Mouse (Mus musculus): ENCODE measurements around the gene Prkn. TPM values are rescaled to one million over a fixed set of nuclear protein-coding genes. Genes with fewer than 3 reads are reported as not detected.

Gene Prkn
- total and polyA plus RNA-seq, 3 experiments: 4.5 to 10.6 (median 10.3) TPM

GRCm38 (mm10) chr17:11394607-11395006, 554.4 kb downstream of the Prkn start:
- TF ChIP-seq EP300 (IDR thresholded peaks at IDR 0.05; ENCODE audit: insufficient read depth, low read depth, low read length) (no peak), POLR2A (IDR thresholded peaks at IDR 0.05; ENCODE audit: insufficient read depth, low read depth, low read length) (no peak), CTCF (IDR thresholded peaks at IDR 0.05) (no peak)
- Histone ChIP-seq H3K9ac (ENCODE audit: low read depth, low read length) (no peak overlapping the region), H3K27ac (no peak overlapping the region), H3K36me3 (ENCODE audit: control insufficient read depth, insufficient read depth, low read length) (no peaks in the 10 kb centered on the region), H3K4me3 (no peak overlapping the region), H3K79me2 (replicated peaks; ENCODE audit: control insufficient read depth, insufficient read depth, low read length) (no peaks in the 10 kb centered on the region), H3K27me3 (ENCODE audit: control insufficient read depth, insufficient read depth, low read length) (no peaks in the 10 kb centered on the region), H3K4me1 (ENCODE audit: control insufficient read depth, insufficient read depth, low read length) (no peaks in the 10 kb centered on the region)
- DNase-seq: no peak
- WGBS: 46% methylated on average over 6 of the region's 6 CpGs
- intact Hi-C loops (cut with DNase I): no loop called here

- H3K4me1 ChIP-seq (ENCODE audit: control insufficient read depth, insufficient read depth, low read length): peaks cover 2% of the 10 kb centered on the region; the same call in 1 of the 2 replicates
- H3K27ac ChIP-seq: no peak overlapping the region
- H3K36me3 ChIP-seq (ENCODE audit: control insufficient read depth, insufficient read depth, low read length): no peaks in the 10 kb centered on the region
- H3K79me2 ChIP-seq (replicated peaks; ENCODE audit: control insufficient read depth, insufficient read depth, low read length): no peaks in the 10 kb centered on the region
- no peak overlapping the region for H3K4me3 ChIP-seq
- no peaks in the 10 kb centered on the region for H3K27me3 ChIP-seq (ENCODE audit: control insufficient read depth, insufficient read depth, low read length)
- TF ChIP-seq POLR2A (IDR thresholded peaks at IDR 0.05; ENCODE audit: insufficient read depth, low read depth, low read length) (no peak), CTCF (IDR thresholded peaks at IDR 0.05) (no peak), EP300 (IDR thresholded peaks at IDR 0.05; ENCODE audit: insufficient read depth, low read depth, low read length) (no peak)
- no peak overlapping the region for H3K9ac ChIP-seq (ENCODE audit: low read depth, low read length)
- DNase-seq: no peak
- intact Hi-C loops (cut with DNase I): no loop called here
- 84% methylated on average over 4 of the region's 4 CpGs for WGBS
Observed at GRCm38 (mm10) chr17:11397678-11398077, 557.5 kb downstream of the Prkn start.

- Histone ChIP-seq H3K9ac (ENCODE audit: low read depth, low read length) (no peak overlapping the region), H3K27ac (no peak overlapping the region), H3K4me3 (no peak overlapping the region), H3K27me3 (ENCODE audit: control insufficient read depth, insufficient read depth, low read length) (no peaks in the 10 kb centered on the region), H3K36me3 (ENCODE audit: control insufficient read depth, insufficient read depth, low read length) (no peaks in the 10 kb centered on the region), H3K79me2 (replicated peaks; ENCODE audit: control insufficient read depth, insufficient read depth, low read length) (no peaks in the 10 kb centered on the region), H3K4me1 (ENCODE audit: control insufficient read depth, insufficient read depth, low read length) (peaks cover 2% of the 10 kb centered on the region; the same call in 1 of the 2 replicates)
- intact Hi-C loops (cut with DNase I): no loop called here
- 55% methylated on average over 2 of the region's 2 CpGs for WGBS
- DNase-seq: no peak
- TF ChIP-seq EP300 (IDR thresholded peaks at IDR 0.05; ENCODE audit: insufficient read depth, low read depth, low read length) (no peak), POLR2A (IDR thresholded peaks at IDR 0.05; ENCODE audit: insufficient read depth, low read depth, low read length) (no peak), CTCF (IDR thresholded peaks at IDR 0.05) (no peak)
Observed at GRCm38 (mm10) chr17:11402225-11402875, 562.2 kb downstream of the Prkn start.

- intact Hi-C loops (cut with DNase I): no loop called here
Observed at GRCm38 (mm10) chr17:11411414-11411813, 571.2 kb downstream of the Prkn start.

GRCm38 (mm10) chr17:11413688-11414087, 573.5 kb downstream of the Prkn start:
- H3K27ac ChIP-seq: no peak overlapping the region
- TF ChIP-seq EP300 (IDR thresholded peaks at IDR 0.05; ENCODE audit: insufficient read depth, low read depth, low read length) (no peak), POLR2A (IDR thresholded peaks at IDR 0.05; ENCODE audit: insufficient read depth, low read depth, low read length) (no peak), CTCF (IDR thresholded peaks at IDR 0.05) (no peak)
- H3K4me3 ChIP-seq: no peak overlapping the region
- WGBS: 48% methylated on average over 5 of the region's 5 CpGs
- no peaks in the 10 kb centered on the region for H3K4me1 ChIP-seq (ENCODE audit: control insufficient read depth, insufficient read depth, low read length)
- no peaks in the 10 kb centered on the region for H3K79me2 ChIP-seq (replicated peaks; ENCODE audit: control insufficient read depth, insufficient read depth, low read length)
- H3K36me3 ChIP-seq (ENCODE audit: control insufficient read depth, insufficient read depth, low read length): no peaks in the 10 kb centered on the region
- no peak overlapping the region for H3K9ac ChIP-seq (ENCODE audit: low read depth, low read length)
- H3K27me3 ChIP-seq (ENCODE audit: control insufficient read depth, insufficient read depth, low read length): no peaks in the 10 kb centered on the region
- intact Hi-C loops (cut with DNase I): no loop called here
- no peak for DNase-seq

More at GRCm38 (mm10) chr17:11411414-11411813, 571.2 kb downstream of the Prkn start:
- H3K9ac ChIP-seq (ENCODE audit: low read depth, low read length): no peak overlapping the region
- WGBS: 31% methylated on average over 10 of the region's 10 CpGs
- H3K27ac ChIP-seq: no peak overlapping the region
- DNase-seq: no peak
- no peaks in the 10 kb centered on the region for H3K27me3 ChIP-seq (ENCODE audit: control insufficient read depth, insufficient read depth, low read length)
- no peaks in the 10 kb centered on the region for H3K36me3 ChIP-seq (ENCODE audit: control insufficient read depth, insufficient read depth, low read length)
- no peak overlapping the region for H3K4me3 ChIP-seq
- no peaks in the 10 kb centered on the region for H3K4me1 ChIP-seq (ENCODE audit: control insufficient read depth, insufficient read depth, low read length)
- H3K79me2 ChIP-seq (replicated peaks; ENCODE audit: control insufficient read depth, insufficient read depth, low read length): no peaks in the 10 kb centered on the region
- TF ChIP-seq EP300 (IDR thresholded peaks at IDR 0.05; ENCODE audit: insufficient read depth, low read depth, low read length) (no peak), POLR2A (IDR thresholded peaks at IDR 0.05; ENCODE audit: insufficient read depth, low read depth, low read length) (no peak), CTCF (IDR thresholded peaks at IDR 0.05) (no peak)

GRCm38 (mm10) chr17:11414288-11414687, 574.1 kb downstream of the Prkn start:
- no peak overlapping the region for H3K27ac ChIP-seq
- no peaks in the 10 kb centered on the region for H3K79me2 ChIP-seq (replicated peaks; ENCODE audit: control insufficient read depth, insufficient read depth, low read length)
- no peak overlapping the region for H3K9ac ChIP-seq (ENCODE audit: low read depth, low read length)
- WGBS: 81% methylated on average over 4 of the region's 4 CpGs
- no peak for DNase-seq
- TF ChIP-seq CTCF (IDR thresholded peaks at IDR 0.05) (no peak), POLR2A (IDR thresholded peaks at IDR 0.05; ENCODE audit: insufficient read depth, low read depth, low read length) (no peak), EP300 (IDR thresholded peaks at IDR 0.05; ENCODE audit: insufficient read depth, low read depth, low read length) (no peak)
- no peaks in the 10 kb centered on the region for H3K27me3 ChIP-seq (ENCODE audit: control insufficient read depth, insufficient read depth, low read length)
- no peaks in the 10 kb centered on the region for H3K36me3 ChIP-seq (ENCODE audit: control insufficient read depth, insufficient read depth, low read length)
- H3K4me3 ChIP-seq: no peak overlapping the region
- no peaks in the 10 kb centered on the region for H3K4me1 ChIP-seq (ENCODE audit: control insufficient read depth, insufficient read depth, low read length)
- intact Hi-C loops (cut with DNase I): no loop called here
